Comparison of ENCODE assay signal across 8 mouse cellular contexts in the genomic region with DNA sequence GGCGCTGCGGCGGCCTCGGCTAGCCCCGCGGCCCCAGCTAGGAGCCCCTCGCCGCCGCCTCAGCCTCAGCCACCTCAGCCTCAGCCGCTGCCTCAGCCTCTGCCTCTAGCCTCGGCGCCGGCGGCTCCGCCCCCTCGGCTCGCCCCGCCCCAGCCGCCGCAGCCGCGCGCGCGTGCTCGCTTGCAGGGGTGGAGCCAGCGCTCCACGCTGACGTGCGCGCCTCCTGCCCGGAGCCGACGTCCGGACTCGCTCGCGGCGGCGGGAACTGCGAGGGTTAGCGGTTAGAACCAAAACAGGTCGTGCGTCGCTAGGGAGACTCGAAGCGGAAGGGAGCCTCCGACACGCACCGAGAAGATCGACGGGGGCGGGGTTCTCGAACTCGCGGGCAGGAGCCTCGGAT. TPM values are rescaled to one million over a fixed set of nuclear protein-coding genes. Genes with fewer than 3 reads are reported as not detected.
DNase-seq lines count a peak whose midpoint lies in the region; ATAC-seq and TF ChIP-seq lines count a peak whose summit lies in the region.

A gene (minus strand): TSS at position 133 of the 400 bp plus-strand sequence.

- peak within 1 kb of the TSS; percentile 86 for H3K27ac ChIP-seq in cerebellum, adult 2 months (ENCODE audit: insufficient read depth, low read length)
- peak within 1 kb of the TSS; percentile 82 for H3K27ac ChIP-seq in forebrain, postnatal 0 days (ENCODE audit: low read depth, low read length)
- H3K27ac ChIP-seq in neural tube, embryonic 14.5 days (ENCODE audit: low read depth, low read length) = peak within 1 kb of the TSS; percentile 74
- H3K27ac ChIP-seq in testis, adult 2 months (ENCODE audit: control insufficient read depth, insufficient read depth, low read depth, low read length) = peak within 1 kb of the TSS; percentile 80

- H3K4me1 ChIP-seq in cerebellum, adult 2 months (ENCODE audit: control insufficient read depth, insufficient read depth, low read length) = peaks cover 22% of the 10 kb centered on the region
- H3K4me1 ChIP-seq in forebrain, postnatal 0 days (ENCODE audit: insufficient read depth) = peaks cover 4% of the 10 kb centered on the region; the same call in 1 of the 2 replicates
- peaks cover 16% of the 10 kb centered on the region for H3K4me1 ChIP-seq in neural tube, embryonic 14.5 days (ENCODE audit: control insufficient read depth, insufficient read depth, low read length)
- H3K4me1 ChIP-seq in testis, adult 2 months (ENCODE audit: control insufficient read depth, insufficient read depth, low read length) = peaks cover 12% of the 10 kb centered on the region

- no peaks in the 10 kb centered on the region for H3K36me3 ChIP-seq in forebrain, postnatal 0 days (ENCODE audit: insufficient read depth)
- no peaks in the 10 kb centered on the region for H3K36me3 ChIP-seq in neural tube, embryonic 14.5 days (ENCODE audit: control insufficient read depth, insufficient read depth, low read length)
- H3K36me3 ChIP-seq in testis, adult 2 months (ENCODE audit: control insufficient read depth, insufficient read depth, low read length) = no peaks in the 10 kb centered on the region

- H3K9me3 ChIP-seq in forebrain, postnatal 0 days (ENCODE audit: low read length) = no peaks in the 10 kb centered on the region
- no peaks in the 10 kb centered on the region for H3K9me3 ChIP-seq in neural tube, embryonic 14.5 days (ENCODE audit: control insufficient read depth, low read length)

- no peak for TF ChIP-seq CTCF in cerebellum, adult 2 months (IDR thresholded peaks at IDR 0.05; ENCODE audit: borderline replicate concordance, insufficient read depth, low read depth, low read length)
- no peak for TF ChIP-seq CTCF in forebrain, postnatal 0 days (IDR thresholded peaks at IDR 0.05; ENCODE audit: low read depth)
- no peak for TF ChIP-seq CTCF in testis, adult 2 months (IDR thresholded peaks at IDR 0.05; ENCODE audit: control insufficient read depth, insufficient read depth, insufficient replicate concordance, low read depth, low read length)

- peak; percentile 96 for ATAC-seq in forebrain, postnatal 0 days
- peak; percentile 93 for ATAC-seq in neural tube, embryonic 14.5 days (ENCODE audit: low read depth)

- no peaks in the 10 kb centered on the region for H3K27me3 ChIP-seq in cerebellum, adult 2 months (ENCODE audit: control insufficient read depth, insufficient read depth, low read length)
- H3K27me3 ChIP-seq in forebrain, postnatal 0 days (ENCODE audit: insufficient read depth, low read length) = no peaks in the 10 kb centered on the region
- H3K27me3 ChIP-seq in neural tube, embryonic 14.5 days (ENCODE audit: control insufficient read depth, insufficient read depth, low read length) = peaks cover 4% of the 10 kb centered on the region
- no peaks in the 10 kb centered on the region for H3K27me3 ChIP-seq in testis, adult 2 months (ENCODE audit: control insufficient read depth, insufficient read depth, low read length)

- peak within 1 kb of the TSS; percentile 83 for H3K9ac ChIP-seq in forebrain, postnatal 0 days
- H3K9ac ChIP-seq in neural tube, embryonic 14.5 days (replicated peaks; ENCODE audit: low read depth, low read length) = peak within 1 kb of the TSS; percentile 80

- under 1% methylated on average over 57 of the region's 57 CpGs for WGBS in cerebellum, adult 2 months
- 2% methylated on average over 57 of the region's 57 CpGs for WGBS in forebrain, postnatal 0 days
- under 1% methylated on average over 54 of the region's 57 CpGs for WGBS in neural tube, embryonic 14.5 days

- TF ChIP-seq POLR2A in cerebellum, adult 2 months (IDR thresholded peaks at IDR 0.05; ENCODE audit: borderline replicate concordance, insufficient read depth, low read length) = peak; percentile 96
- TF ChIP-seq POLR2A in testis, adult 2 months (IDR thresholded peaks at IDR 0.05; ENCODE audit: control insufficient read depth, low read depth, low read length) = peak; percentile 81

- intact Hi-C loops in heart, postnatal 36 days (cut with DNase I) = loop anchor here (2.0 to 10.0 kb wide), 5 partner anchors 61 to 187 kb away; a partner anchor contains a TSS

- DNase-seq in MEL-GATA-1-ER (ENCODE audit: extremely low read depth, low read depth) = peak; percentile 43
- DNase-seq in cerebellum, adult 2 months = peak; percentile 93 to 94
- DNase-seq in forebrain, postnatal 0 days = peak; percentile 95
- DNase-seq in heart, postnatal 36 days = peak; percentile 92 to 94
- DNase-seq in layer of hippocampus, adult 18-20 months (ENCODE audit: low spot score in 2 of 2) = peak; percentile 87 to 91
- peak; percentile 90 to 91 for DNase-seq in lung, adult 18-20 months

- peak within 1 kb of the TSS; percentile 82 for H3K4me2 ChIP-seq in forebrain, postnatal 0 days (ENCODE audit: low read depth)
- H3K4me2 ChIP-seq in neural tube, embryonic 14.5 days (ENCODE audit: low read depth, low read length) = peak within 1 kb of the TSS; percentile 93

- peak within 1 kb of the TSS; percentile 77 for H3K4me3 ChIP-seq in cerebellum, adult 2 months (replicated peaks; ENCODE audit: insufficient read depth, low read depth, low read length)
- H3K4me3 ChIP-seq in forebrain, postnatal 0 days (ENCODE audit: low read depth, low read length) = peak within 1 kb of the TSS; percentile 91
- peak within 1 kb of the TSS; percentile 80 for H3K4me3 ChIP-seq in neural tube, embryonic 14.5 days (ENCODE audit: low read depth, low read length)
- peak within 1 kb of the TSS; percentile 95 for H3K4me3 ChIP-seq in testis, adult 2 months (ENCODE audit: control insufficient read depth, low read depth, low read length)

RNA-seq across cellular contexts. Expression of the gene that starts here (rescaled TPM):
- polyA plus RNA-seq in cerebellum, adult 2 months (2012; rRNA removed) = 154 and 173 TPM in 2 replicates
- total RNA-seq in forebrain, postnatal 0 days (2014; rRNA removed) = 39.4 and 40.2 TPM in 2 replicates
- polyA plus RNA-seq in forebrain, postnatal 0 days (2015; fragmentation: Nextera tagmentation; extraction: Ambion mirVana) = 12.4 and 12.5 TPM in 2 replicates
- total RNA-seq in heart, postnatal 36 days (2021) = 10 to 100 TPM; 16.9 to 22.0 TPM
- 100 to 1,000 TPM; 111 to 119 TPM for total RNA-seq in layer of hippocampus, adult 18-20 months (2021)
- polyA plus RNA-seq in neural tube, embryonic 14.5 days (2014; fragmentation: Nextera tagmentation; extraction: Ambion mirVana) = 15.5 and 19.5 TPM in 2 replicates
- polyA plus RNA-seq in testis, adult 2 months (2012; rRNA removed) = 10.9 and 12.9 TPM in 2 replicates

Comparison
In these comparisons a context has a peak if more than half of its experiments do, and no peak if none do; other contexts are left out.
1. Peak in every context shown above with its lines: DNase-seq, ATAC-seq, H3K4me3 ChIP-seq and H3K27ac ChIP-seq.
2. DNase-seq: peak in every context shown above with its lines; median percentile 95 in forebrain, postnatal 0 days; 94 in cerebellum, adult 2 months; 93 in heart, postnatal 36 days; 90 in lung, adult 18-20 months; 89 in layer of hippocampus, adult 18-20 months; 43 in MEL-GATA-1-ER.